19 mouse cellular contexts compared by ENCODE assay signal in genomic region chr17:75479663-75480062, GRCm38 (mm10). TPM values are rescaled to one million over a fixed set of nuclear protein-coding genes. Genes with fewer than 3 reads are reported as not detected.
DNase-seq lines count a peak whose midpoint lies in the region; TF ChIP-seq lines count a peak whose summit lies in the region.
"Had no signal": no experiment of that assay in that cellular context is flagged by ENCODE, and none has a peak within 500 bp of the region (broad histone marks: within the 10 kb centered on the region; RNA-seq: fewer than 3 reads in every experiment).

No protein-coding gene starts in this region.

- H3K27me3 ChIP-seq in CH12.LX (replicated peaks), result no peaks in the 10 kb centered on the region
- H3K27me3 ChIP-seq in splenic B cell, adult 2 months (ENCODE audit: control insufficient read depth, insufficient read depth, low read length, poor library complexity, severe bottlenecking), result no peaks in the 10 kb centered on the region
- H3K27me3 ChIP-seq: embryonic facial prominence, embryonic 12.5 days; forebrain, embryonic 13.5 days; forebrain, embryonic 15.5 days had no signal

- no peak overlapping the region for H3K4me3 ChIP-seq in CH12.LX (replicated peaks in 1 of 3; ENCODE audit: low read depth in 2 of 3, low read length in 2 of 3, poor library complexity in 1 of 3)
- H3K4me3 ChIP-seq: embryonic facial prominence, embryonic 10.5 days; embryonic facial prominence, embryonic 12.5 days; forebrain, embryonic 13.5 days; forebrain, embryonic 15.5 days had no signal

- no peak for TF ChIP-seq CTCF in CH12.LX (conservative IDR thresholded peaks at IDR 0.05 in 1 of 2, IDR thresholded peaks at IDR 0.05 in 1 of 2; ENCODE audit: low read depth in 2 of 2, low read length in 2 of 2)

- no peak for TF ChIP-seq EP300 in CH12.LX (IDR thresholded peaks at IDR 0.05; ENCODE audit: low read length)

- peaks cover 81% of the 10 kb centered on the region for H3K79me2 ChIP-seq in CH12.LX (replicated peaks; ENCODE audit: control insufficient read depth, extremely low read depth, insufficient read depth, poor library complexity, severe bottlenecking)

- dilution Hi-C loops in CH12.LX (cut with MboI; ENCODE audit: extremely low pct_ligation_motif_present, extremely low pct_unique_long_range_greater_than_20kb, low sequenced_read_pairs), result no loop called here

- no peak for TF ChIP-seq RAD21 in CH12.LX (IDR thresholded peaks at IDR 0.05; ENCODE audit: low read depth, low read length)

- 0 out of 2 replicates have a peak overlapping the region, but pooled peaks have one; percentile 20 for H3K9ac ChIP-seq in CH12.LX (ENCODE audit: insufficient read depth, low read depth)
- H3K9ac ChIP-seq: embryonic facial prominence, embryonic 12.5 days; forebrain, embryonic 13.5 days; forebrain, embryonic 15.5 days; forebrain, postnatal 0 days had no signal

- H3K4me1 ChIP-seq in CH12.LX (ENCODE audit: control insufficient read depth in 1 of 2, insufficient read depth in 2 of 2), result peaks cover 29 to 86% of the 10 kb centered on the region in 2 experiments
- H3K4me1 ChIP-seq: embryonic facial prominence, embryonic 10.5 days; embryonic facial prominence, embryonic 12.5 days; forebrain, embryonic 13.5 days; forebrain, embryonic 15.5 days had no signal

- H3K4me2 ChIP-seq in CH12.LX (ENCODE audit: insufficient read depth, low read depth, poor library complexity, severe bottlenecking), result no peak overlapping the region
- H3K4me2 ChIP-seq: embryonic facial prominence, embryonic 12.5 days; forebrain, embryonic 13.5 days; forebrain, embryonic 15.5 days had no signal

- in situ Hi-C loops in CH12.LX (cut with MboI; ENCODE audit: low pct_ligation_motif_present, low pct_unique_long_range_greater_than_20kb, low sequenced_read_pairs), result no loop called here

- H3K9me3 ChIP-seq in CH12.LX (replicated peaks; ENCODE audit: low read length), result peaks cover 5% of the 10 kb centered on the region
- H3K9me3 ChIP-seq: embryonic facial prominence, embryonic 10.5 days; embryonic facial prominence, embryonic 12.5 days; forebrain, embryonic 13.5 days; forebrain, embryonic 15.5 days had no signal

- TF ChIP-seq POLR2A in CH12.LX (IDR thresholded peaks at IDR 0.05; ENCODE audit: low read depth, low read length), result no peak

- H3K27ac ChIP-seq in CH12.LX (ENCODE audit: insufficient read depth, low read depth), result peak overlapping the region; percentile 40
- H3K27ac ChIP-seq: embryonic facial prominence, embryonic 10.5 days; embryonic facial prominence, embryonic 12.5 days; forebrain, embryonic 13.5 days; forebrain, embryonic 15.5 days had no signal

- H3K36me3 ChIP-seq in CH12.LX (replicated peaks in 1 of 2; ENCODE audit: control insufficient read depth in 1 of 2, insufficient read depth in 1 of 2, low read length in 1 of 2), result peaks cover 24 to 63% of the 10 kb centered on the region in 2 experiments
- H3K36me3 ChIP-seq in splenic B cell, adult 2 months (ENCODE audit: control insufficient read depth, insufficient read depth, low read length, poor library complexity, severe bottlenecking), result peaks cover 9% of the 10 kb centered on the region; the same call in 1 of the 2 replicates
- H3K36me3 ChIP-seq: embryonic facial prominence, embryonic 10.5 days; embryonic facial prominence, embryonic 12.5 days; forebrain, embryonic 15.5 days had no signal

- DNase-seq in A20 (ENCODE audit: low read depth, low spot score) (peak; percentile 61), CH12.LX (ENCODE audit: extremely low read depth) (peak; percentile 56)
- DNase-seq in splenic B cell, adult 2 months (ENCODE audit: low read depth, low spot score), result peak; percentile 56
- DNase-seq in T-cell, adult 2 months (ENCODE audit: low spot score), result no peak
- no peak for DNase-seq in layer of hippocampus, adult 9-11 months
- DNase-seq: adrenal gland, adult 8-10 months; adrenal gland, postnatal 14 days; adrenal gland, postnatal 36 days; cerebellum, adult 11-12 months; cerebellum, adult 2 months; cerebellum, adult 9-10 months; cerebellum, postnatal 10 days; cerebellum, postnatal 25 days; forebrain, postnatal 0 days had no signal

TF ChIP-seq in CH12.LX, 34 proteins besides CTCF, POLR2A, EP300 and RAD21:
- TF ChIP-seq MAFK (IDR thresholded peaks at IDR 0.05; ENCODE audit: insufficient replicate concordance, low read length), result peak; percentile 85
- TF ChIP-seq SMC3 (IDR thresholded peaks at IDR 0.05; ENCODE audit: low read depth, low read length), result no peak

RNA-seq across cellular contexts. Expression of gene Rasgrp3, which starts 44.0 kb away (rescaled TPM):
- total RNA-seq in CH12.LX (2012; rRNA removed) (79.6 and 115 TPM in 2 replicates), CH12.LX (2014; rRNA removed) (164 and 166 TPM in 2 replicates)
- polyA plus RNA-seq in CH12.LX (2012; ENCODE audit: insufficient read length, low read depth), result 161 and 162 TPM in 2 replicates
- total RNA-seq: MEL had no signal

Comparison
In these comparisons a context has a peak if more than half of its experiments do, and no peak if none do; other contexts are left out.
1. DNase-seq: peak in A20 (single experiment), CH12.LX (single experiment) and splenic B cell, adult 2 months (single experiment); none in T-cell, adult 2 months (single experiment) and layer of hippocampus, adult 9-11 months (single experiment).